Mouse (Mus musculus) frontal cortex, postnatal 36 days (tissue): Measurements from ENCODE around the gene 1700049E17Rik2.
"Not testable (repeated sequence)": the region's sequence is repeated elsewhere in the genome, so short reads cannot be mapped to it uniquely, and the experiment has no call there.

Source experiments
- DNase-seq, 2 experiments: peaks; one replicate each; pipeline ENCODE4 v3.0.0; 2022; ENCODE audit warnings: low spot score in 2 of 2

Gene 1700049E17Rik2

GRCm38 (mm10) chr14:41572911-41573310 lies at the start of gene 1700049E17Rik2:
Gene 1700049E17Rik2, plus strand, starts transcription at chr14:41573211.
- DNase-seq: not testable (repeated sequence)

GRCm38 (mm10) chr14:41524695-41525094 lies 48.3 kb upstream of the 1700049E17Rik2 start:
- DNase-seq: not testable (repeated sequence)

GRCm38 (mm10) chr14:41555483-41555882 lies 17.5 kb upstream of the 1700049E17Rik2 start, which contains the start of gene Gm7970:
Gene Gm7970, minus strand, starts transcription at chr14:41555583.
- DNase-seq: not testable (repeated sequence)

- not testable (repeated sequence) for DNase-seq
These were observed 13.3 kb downstream of the 1700049E17Rik2 start for GRCm38 (mm10) chr14:41586346-41586745.

- DNase-seq: not testable (repeated sequence)
These were observed 27.9 kb downstream of the 1700049E17Rik2 start for GRCm38 (mm10) chr14:41600935-41601334.

- peak in 1 of 2 experiments; percentile 7 for DNase-seq
These were observed 37.7 kb downstream of the 1700049E17Rik2 start for GRCm38 (mm10) chr14:41610690-41611089.

GRCm38 (mm10) chr14:41622535-41622934 lies 49.5 kb downstream of the 1700049E17Rik2 start:
- not testable (repeated sequence) for DNase-seq

- not testable (repeated sequence) for DNase-seq
These were observed 51.5 kb downstream of the 1700049E17Rik2 start, which contains the start of gene Gm3072 for GRCm38 (mm10) chr14:41624512-41624911. Gene Gm3072, minus strand, starts transcription at chr14:41624612.

GRCm38 (mm10) chr14:41630144-41630543 lies 57.1 kb downstream of the 1700049E17Rik2 start:
- DNase-seq: not testable (repeated sequence)
